In genomic region chr17:6850513-6850912, GRCm38 (mm10) we compare ENCODE assay signal across 22 mouse cellular contexts.
"Had no signal": no experiment of that assay in that cellular context is flagged by ENCODE, and none has a peak within 500 bp of the region (broad histone marks: within the 10 kb centered on the region; RNA-seq: fewer than 3 reads in every experiment).

No protein-coding gene starts in this region.

- H3K36me3 ChIP-seq: liver, embryonic 13.5 days; liver, embryonic 15.5 days; lung, embryonic 15.5 days; midbrain, embryonic 10.5 days; neural tube, embryonic 13.5 days; neural tube, embryonic 15.5 days had no signal

- H3K27me3 ChIP-seq: liver, embryonic 13.5 days; liver, embryonic 15.5 days; lung, embryonic 15.5 days; neural tube, embryonic 13.5 days; neural tube, embryonic 15.5 days had no signal

- DNase-seq: liver, embryonic 13.5 days; liver, postnatal 0 days; lung, adult 2 months; lung, postnatal 14 days; lung, postnatal 36 days; midbrain, embryonic 14.5 days; right cerebral cortex, postnatal 25 days; right cerebral cortex, postnatal 4 days; spleen, adult 18-20 months; thymus, adult 18-20 months; thymus, postnatal 14 days; thymus, postnatal 36 days had no signal

- H3K9me3 ChIP-seq: liver, embryonic 13.5 days; liver, embryonic 15.5 days; lung, embryonic 15.5 days; neural tube, embryonic 15.5 days had no signal

- H3K4me3 ChIP-seq: liver, embryonic 13.5 days; liver, embryonic 15.5 days; lung, embryonic 15.5 days; megakaryocyte, embryonic 14.5 days; midbrain, embryonic 10.5 days; myocyte; neural tube, embryonic 13.5 days; neural tube, embryonic 15.5 days had no signal

- ATAC-seq: liver, postnatal 0 days; lung, postnatal 0 days; midbrain, embryonic 16.5 days had no signal

- H3K27ac ChIP-seq: liver, embryonic 13.5 days; liver, embryonic 15.5 days; lung, embryonic 15.5 days; macrophage; midbrain, embryonic 10.5 days; neural tube, embryonic 13.5 days; neural tube, embryonic 15.5 days had no signal

- H3K4me2 ChIP-seq: liver, embryonic 13.5 days; liver, embryonic 15.5 days; lung, embryonic 15.5 days; neural tube, embryonic 13.5 days; neural tube, embryonic 15.5 days had no signal

- H3K4me1 ChIP-seq: lung, embryonic 15.5 days; midbrain, embryonic 10.5 days; neural tube, embryonic 13.5 days; neural tube, embryonic 15.5 days had no signal

- H3K9ac ChIP-seq: liver, embryonic 13.5 days; liver, embryonic 15.5 days; liver, postnatal 0 days; lung, embryonic 15.5 days; neural tube, embryonic 13.5 days; neural tube, embryonic 15.5 days had no signal
